Mouse (Mus musculus) T-cell, adult 2 months (primary cell): ENCODE results near the gene Slx4ip.

ENCODE experiments used
- DNase-seq: peaks from one replicate; pipeline ENCODE4 v3.0.0; 2022; ENCODE audit warnings: low spot score

Gene Slx4ip

DNA sequence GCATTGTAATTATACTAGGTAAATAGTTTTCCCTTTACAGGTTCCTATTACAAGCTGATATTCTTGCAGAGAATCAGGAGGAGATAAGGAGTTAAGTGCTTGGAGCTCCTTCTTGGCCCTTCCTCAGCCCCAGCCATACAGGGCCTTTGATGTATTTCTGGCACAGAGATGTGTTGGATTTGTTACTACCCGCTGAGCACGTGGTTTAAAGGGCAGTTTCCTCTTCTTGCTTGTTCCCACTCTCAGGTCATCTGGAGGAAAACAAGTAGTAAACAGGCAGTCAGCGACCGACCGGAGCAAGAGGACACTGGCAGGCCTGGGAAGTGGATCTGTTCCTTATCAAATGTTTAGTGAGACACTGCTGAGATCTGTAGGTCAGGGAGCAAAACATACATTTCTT, 56.9 kb downstream of the Slx4ip start:
- DNase-seq = no peak

GRCm38 (mm10) chr2:136952238-136952637, 61.2 kb downstream of the Slx4ip start:
- DNase-seq = no peak

GRCm38 (mm10) chr2:136955726-136956571, 64.9 kb downstream of the Slx4ip start:
- DNase-seq = no peak

DNA sequence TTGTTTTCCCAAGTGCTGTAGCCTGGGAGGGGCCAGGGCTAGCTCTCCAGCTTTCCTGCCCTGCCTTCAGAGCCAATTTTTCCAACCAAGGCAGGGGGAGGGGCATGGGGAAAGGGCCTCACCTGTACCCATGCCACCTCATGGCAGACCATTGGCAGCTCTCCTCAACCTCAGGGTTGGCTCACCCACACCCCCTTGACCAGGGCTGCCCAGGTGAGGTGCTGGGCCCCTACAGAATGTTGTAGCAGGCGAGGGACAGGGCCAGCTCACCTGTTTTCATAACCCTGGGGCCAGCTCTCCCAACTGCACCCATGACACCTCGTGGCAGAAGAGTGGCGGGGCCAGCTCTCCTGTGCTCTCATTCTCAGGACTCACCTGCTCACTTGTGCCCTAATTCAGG, 67.7 kb downstream of the Slx4ip start:
- DNase-seq = no peak

DNA sequence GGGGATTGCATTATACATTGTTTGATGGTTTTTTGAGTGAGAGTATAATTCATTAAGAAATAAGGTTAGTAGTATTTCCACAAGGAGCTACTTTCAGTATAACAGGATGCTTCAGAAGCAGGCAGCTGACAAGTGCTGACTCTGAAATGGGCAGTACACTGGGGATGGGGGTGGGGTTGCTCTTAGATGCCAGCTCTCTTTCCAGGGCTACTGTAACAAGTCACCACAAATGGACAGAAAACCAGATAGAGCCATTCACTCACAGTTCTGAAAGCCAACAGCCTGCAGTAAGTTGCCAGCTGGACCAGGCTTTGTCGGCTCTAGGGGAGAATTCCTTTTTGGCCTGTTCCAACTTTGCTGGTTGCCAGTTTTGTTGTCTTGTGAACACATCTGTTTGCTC, 84.8 kb downstream of the Slx4ip start:
- no peak for DNase-seq

DNA sequence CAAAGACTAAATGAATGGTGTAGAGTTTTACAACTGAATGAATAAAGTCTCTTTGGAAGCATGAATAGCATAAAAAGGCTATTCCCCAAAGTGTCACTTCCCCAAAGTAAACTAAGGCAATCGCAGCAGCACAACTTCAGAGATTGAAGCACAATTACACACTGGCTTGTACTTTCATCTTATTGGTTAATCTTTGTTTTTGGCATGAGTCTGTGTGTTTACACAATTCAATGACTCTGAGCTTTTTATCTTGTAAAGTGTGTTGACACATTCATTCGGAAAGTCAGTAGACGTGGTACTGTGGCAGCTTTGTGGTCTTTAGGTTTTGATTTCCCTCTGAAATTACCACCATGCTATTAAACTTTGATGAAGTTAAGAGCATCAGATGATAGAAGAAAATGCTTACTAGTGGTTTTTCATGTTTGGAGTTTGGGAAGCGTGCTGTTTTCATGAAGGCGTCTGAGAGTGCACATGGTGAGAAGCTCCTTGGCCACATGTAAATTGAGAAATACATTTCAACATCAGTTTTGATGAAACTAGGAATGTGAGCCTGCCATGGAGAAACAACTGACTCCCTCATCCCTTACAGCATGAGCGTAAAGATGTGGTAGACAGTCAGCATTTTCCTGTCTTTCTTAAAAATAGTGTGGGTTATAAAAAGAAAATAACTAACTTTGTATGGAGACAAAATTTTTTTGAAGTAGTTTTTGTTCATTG, 88.2 kb downstream of the Slx4ip start:
- no peak for DNase-seq

DNA sequence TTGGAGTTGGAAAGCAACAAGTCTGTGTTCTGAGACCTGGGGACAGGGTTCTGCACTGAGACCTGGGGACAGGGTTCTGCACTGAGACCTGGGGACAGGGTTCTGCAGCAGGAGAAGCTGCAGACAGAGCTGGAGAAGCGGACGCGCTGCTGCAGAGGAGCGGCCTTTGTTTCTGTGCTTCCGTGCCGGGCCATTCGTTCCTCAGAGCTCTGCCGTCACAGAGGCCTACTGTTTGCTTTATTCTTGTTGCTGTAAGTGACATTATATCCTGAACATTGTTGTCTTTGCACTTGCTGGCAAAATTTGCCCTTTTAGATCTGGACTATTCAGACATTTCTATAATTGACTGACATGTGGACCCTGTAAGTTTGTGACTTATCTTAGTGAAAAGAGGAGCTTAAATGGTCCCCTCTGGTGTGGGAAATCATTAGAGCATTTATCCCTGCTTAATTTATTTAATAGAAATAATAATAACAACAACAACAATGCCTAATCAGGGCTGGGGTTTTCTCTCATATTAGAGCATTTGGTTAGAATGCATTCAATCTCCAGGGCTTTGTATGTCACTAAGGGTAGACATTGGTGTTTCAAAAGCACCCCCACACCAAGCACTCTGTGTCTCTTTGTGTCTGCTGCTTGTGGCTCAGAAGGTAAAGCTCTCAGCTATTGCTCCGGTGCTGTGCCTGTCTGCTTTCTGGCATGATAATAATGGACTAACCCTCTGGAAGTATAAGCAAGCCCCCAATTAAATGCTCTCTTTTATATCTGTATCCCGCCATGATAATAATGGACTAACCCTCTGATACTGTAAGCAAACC, 90.3 kb downstream of the Slx4ip start:
- no peak for DNase-seq

DNA sequence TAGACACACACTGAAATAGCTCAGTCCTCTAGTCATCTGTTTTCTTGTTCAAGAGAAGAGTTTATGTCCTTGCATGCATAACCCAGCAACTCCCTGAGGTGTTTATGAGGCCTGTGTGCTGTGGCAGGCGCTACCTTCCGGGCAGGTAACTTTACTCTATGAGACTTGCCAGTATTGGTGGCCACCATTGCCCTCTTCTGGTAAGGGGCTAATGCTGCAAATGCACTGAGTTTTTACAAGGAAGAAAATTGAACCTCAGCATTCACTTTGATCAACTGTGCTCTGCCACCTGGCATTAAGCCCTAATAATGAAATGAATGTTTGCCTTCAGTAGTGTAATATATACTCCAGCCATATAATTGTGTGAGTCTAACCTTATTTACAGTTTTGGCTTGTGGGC, 92.9 kb downstream of the Slx4ip start:
- no peak for DNase-seq

- DNase-seq = no peak
These were observed 95.1 kb downstream of the Slx4ip start for GRCm38 (mm10) chr2:136985998-136986730.

- DNase-seq = no peak
These were observed 102.1 kb downstream of the Slx4ip start for GRCm38 (mm10) chr2:136993116-136993515.

DNA sequence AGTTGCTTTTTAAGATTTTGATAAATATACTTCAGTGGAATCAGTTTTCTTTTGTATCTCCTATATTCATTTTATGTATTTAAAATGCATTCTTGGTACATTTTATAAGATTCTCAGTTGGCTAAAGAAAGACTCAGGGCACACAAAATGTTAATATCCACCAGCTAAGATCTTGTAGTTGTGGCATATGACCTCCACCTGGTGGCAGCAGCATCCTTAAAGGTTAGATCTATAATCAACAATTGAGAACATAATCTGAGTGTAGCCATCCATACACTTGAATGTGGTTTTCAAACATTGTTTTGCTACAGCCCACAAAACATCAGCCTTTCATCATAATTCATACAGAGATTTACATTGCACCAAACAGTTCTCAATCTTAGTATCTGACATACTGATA, 106.1 kb downstream of the Slx4ip start:
- DNase-seq = no peak

- no peak for DNase-seq
These were observed 111.0 kb downstream of the Slx4ip start for GRCm38 (mm10) chr2:137002031-137002430.

DNA sequence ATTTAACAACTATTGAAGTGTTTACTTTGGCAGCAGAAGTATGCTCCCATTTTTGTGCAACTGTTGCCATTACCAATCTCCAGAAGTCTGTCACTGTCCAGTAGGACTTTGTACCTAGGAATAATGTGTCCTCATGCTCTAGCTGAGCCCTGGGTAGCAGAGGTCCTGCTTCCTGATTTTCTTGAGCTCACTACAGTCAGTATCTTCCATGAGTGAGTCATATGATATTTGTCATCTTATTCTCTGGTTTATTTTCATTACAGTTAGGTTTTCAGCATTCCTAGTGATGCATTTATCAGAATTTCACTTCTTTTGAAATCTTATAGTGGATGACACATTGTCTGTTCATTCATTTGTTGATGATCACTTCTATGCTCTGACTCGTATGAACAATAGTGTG, 115.6 kb downstream of the Slx4ip start:
- no peak for DNase-seq

GRCm38 (mm10) chr2:137011980-137012379, 121.0 kb downstream of the Slx4ip start:
- DNase-seq = no peak

- DNase-seq = no peak
These were observed 122.1 kb downstream of the Slx4ip start for GRCm38 (mm10) chr2:137013151-137013550.

DNA sequence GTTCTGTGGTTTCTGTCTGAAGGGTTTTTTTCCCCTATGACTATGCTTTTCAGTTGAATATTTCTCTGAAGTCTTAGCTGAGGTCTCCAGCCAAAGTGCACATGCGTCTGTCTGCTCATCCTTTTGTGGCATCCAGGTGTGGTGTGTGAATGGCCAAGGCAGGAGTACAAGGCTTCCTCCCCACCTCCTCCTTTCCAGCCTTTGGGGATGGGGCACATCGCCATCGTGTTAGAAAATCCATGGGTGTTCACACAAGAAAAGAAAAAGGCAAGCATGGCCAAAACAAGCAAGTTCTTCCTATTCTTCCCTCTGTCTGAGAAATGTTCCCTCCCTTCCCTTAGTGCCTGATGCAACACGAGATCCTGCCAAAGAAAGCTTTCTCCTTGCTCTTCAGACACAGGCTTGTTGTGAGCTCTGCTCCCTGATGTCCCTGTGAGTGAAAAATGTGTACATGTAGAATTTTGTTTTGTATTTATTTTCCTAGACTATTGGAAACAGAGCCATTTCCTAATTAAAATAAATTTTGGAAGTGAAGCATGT, 122.9 kb downstream of the Slx4ip start:
- DNase-seq = no peak

GRCm38 (mm10) chr2:137014423-137014822, 123.4 kb downstream of the Slx4ip start:
- no peak for DNase-seq

GRCm38 (mm10) chr2:137044122-137044521, 153.1 kb downstream of the Slx4ip start:
- no peak for DNase-seq

GRCm38 (mm10) chr2:137049367-137049766, 158.3 kb downstream of the Slx4ip start:
- DNase-seq = no peak

DNA sequence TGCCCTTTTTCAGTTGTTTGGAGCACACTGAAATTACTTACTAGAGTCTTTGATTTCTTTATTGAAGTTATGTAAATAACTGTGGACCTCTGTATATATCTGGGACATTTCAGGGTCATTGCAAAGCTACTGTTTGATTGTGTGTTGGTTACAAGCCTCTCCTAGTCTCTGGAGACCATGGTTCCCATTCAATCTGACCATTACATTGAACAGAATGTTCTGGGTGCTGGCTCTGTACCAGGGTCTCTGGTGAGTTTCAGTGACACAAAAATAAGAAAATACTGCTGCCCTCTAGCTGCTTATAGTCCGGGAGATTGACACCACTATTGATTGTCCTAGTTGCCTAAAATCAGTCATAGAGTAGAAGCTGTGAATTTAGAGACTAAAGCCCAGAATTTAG, 158.9 kb downstream of the Slx4ip start:
- DNase-seq = no peak

DNA sequence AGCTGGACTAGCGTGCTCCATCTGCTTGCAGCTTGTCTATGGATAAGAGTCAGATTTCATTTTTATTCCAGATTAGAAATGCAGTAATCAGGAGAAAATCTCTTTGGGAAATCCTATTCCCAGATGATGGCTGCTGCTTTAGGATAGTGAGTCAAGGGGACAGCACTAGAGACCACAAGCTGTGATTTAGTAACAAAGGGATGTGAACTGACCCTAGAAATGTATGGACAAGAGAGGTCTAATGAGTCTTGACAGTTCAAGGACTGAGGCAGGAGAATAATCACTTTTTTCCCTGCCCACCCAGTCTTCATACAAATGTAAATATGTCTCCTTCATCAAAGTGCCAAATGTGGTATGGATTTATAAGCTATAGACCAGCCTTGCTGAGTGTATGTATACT, 172.8 kb downstream of the Slx4ip start:
- DNase-seq = no peak

DNA sequence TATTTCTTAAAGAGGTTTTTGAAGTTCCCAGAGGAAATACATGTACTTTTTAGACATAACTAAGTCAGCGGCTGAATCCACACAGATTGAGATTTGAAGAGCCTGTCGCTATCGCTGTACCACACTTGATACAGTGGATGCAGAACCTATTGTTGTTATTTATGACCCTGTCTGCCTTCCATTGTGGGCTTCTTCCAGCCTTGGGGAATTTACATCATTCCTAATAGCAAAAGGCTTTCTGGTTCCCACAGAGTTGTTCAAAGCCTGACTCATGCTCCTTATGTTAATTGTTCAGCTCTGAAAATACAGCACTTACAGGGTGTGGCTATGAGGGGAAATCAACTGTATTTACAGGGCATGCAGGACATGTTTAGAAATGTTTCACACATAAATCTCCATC, 173.5 kb downstream of the Slx4ip start:
- DNase-seq = no peak
